Mouse (Mus musculus) forebrain, embryonic 15.5 days (tissue): ENCODE results near the gene Olfr69. TPM values are rescaled to one million over a fixed set of nuclear protein-coding genes. Genes with fewer than 3 reads are reported as not detected.

Experiments used
- polyA plus RNA-seq: library from polyadenylated mRNA; unstranded; fragments of >200 nt; fragmentation: Nextera tagmentation; extraction: Ambion mirVana; gene quantifications from 2 replicates; pipeline ENCODE4 v1.2.1, GENCODE M21; 2015

The Olfr69 gene
- polyA plus RNA-seq, 1 experiment from 2014 or later: not detected

Other genes with a start within 250 kb of the Olfr69 start
- gene Olfr612, start 228.9 kb downstream of the Olfr69 start, polyA plus RNA-seq: not detected in 2 replicates
- gene Olfr613, start 223.5 kb downstream of the Olfr69 start, polyA plus RNA-seq: not detected in 2 replicates
- gene Olfr615, start 215.5 kb downstream of the Olfr69 start, polyA plus RNA-seq: not detected in 2 replicates
- gene Olfr616, start 202.5 kb downstream of the Olfr69 start, polyA plus RNA-seq: not detected in 2 replicates
- gene Olfr617, start 198.5 kb downstream of the Olfr69 start, polyA plus RNA-seq: not detected in 2 replicates
- not detected in 2 replicates for gene Olfr618, start 181.5 kb downstream of the Olfr69 start, polyA plus RNA-seq
- gene Olfr619, start 171.0 kb downstream of the Olfr69 start, polyA plus RNA-seq: not detected in 2 replicates
- gene Olfr620, start 159.1 kb downstream of the Olfr69 start, polyA plus RNA-seq: not detected in 2 replicates
- gene Olfr622, start 128.9 kb downstream of the Olfr69 start, polyA plus RNA-seq: not detected in 2 replicates
- gene Olfr623, start 107.9 kb downstream of the Olfr69 start, polyA plus RNA-seq: not detected in 2 replicates
- gene Olfr624, start 100.4 kb downstream of the Olfr69 start, polyA plus RNA-seq: not detected in 2 replicates
- gene Olfr625-ps1, start 88.9 kb downstream of the Olfr69 start, polyA plus RNA-seq: not detected in 2 replicates
- gene Olfr243, start 56.9 kb downstream of the Olfr69 start, polyA plus RNA-seq: not detected in 2 replicates
- not detected in 2 replicates for gene Olfr628, start 41.2 kb downstream of the Olfr69 start, polyA plus RNA-seq
- not detected in 2 replicates for gene Olfr629, start 26.7 kb downstream of the Olfr69 start, polyA plus RNA-seq
- not detected in 2 replicates for gene Olfr630, start 14.3 kb downstream of the Olfr69 start, polyA plus RNA-seq
- not detected in 2 replicates for gene Olfr68, start 8.1 kb upstream of the Olfr69 start, polyA plus RNA-seq
- gene Olfr67, start 20.2 kb upstream of the Olfr69 start, polyA plus RNA-seq: not detected in 2 replicates
- gene Hbb-bt, start 42.4 kb upstream of the Olfr69 start, polyA plus RNA-seq: 1,298 and 1,407 TPM in 2 replicates
- 3,597 and 4,102 TPM in 2 replicates for gene Hbb-bs, start 56.5 kb upstream of the Olfr69 start, polyA plus RNA-seq
- gene Hbb-bh2, start 68.9 kb upstream of the Olfr69 start, polyA plus RNA-seq: not detected in 2 replicates
- gene Hbb-bh1, start 71.6 kb upstream of the Olfr69 start, polyA plus RNA-seq: 1.1 and 2.1 TPM in 2 replicates
- 114 and 201 TPM in 2 replicates for gene Hbb-y, start 81.6 kb upstream of the Olfr69 start, polyA plus RNA-seq
- gene Olfr66, start 114.7 kb upstream of the Olfr69 start, polyA plus RNA-seq: not detected in 2 replicates
- not detected in 2 replicates for gene Olfr64, start 122.9 kb upstream of the Olfr69 start, polyA plus RNA-seq
- not detected in 2 replicates for gene Olfr65, start 131.9 kb upstream of the Olfr69 start, polyA plus RNA-seq
- not detected in 2 replicates for gene Olfr631, start 157.2 kb upstream of the Olfr69 start, polyA plus RNA-seq
- gene Olfr632, start 162.8 kb upstream of the Olfr69 start, polyA plus RNA-seq: not detected in 2 replicates
- gene Olfr633, start 172.8 kb upstream of the Olfr69 start, polyA plus RNA-seq: not detected in 2 replicates
- not detected in 2 replicates for gene Olfr635, start 199.6 kb upstream of the Olfr69 start, polyA plus RNA-seq
- not detected in 2 replicates for gene Olfr638, start 227.2 kb upstream of the Olfr69 start, polyA plus RNA-seq
- not detected in 2 replicates for gene Olfr639, start 245.7 kb upstream of the Olfr69 start, polyA plus RNA-seq